Comparison of ENCODE assay signal across 8 mouse cellular contexts in the genomic region with DNA sequence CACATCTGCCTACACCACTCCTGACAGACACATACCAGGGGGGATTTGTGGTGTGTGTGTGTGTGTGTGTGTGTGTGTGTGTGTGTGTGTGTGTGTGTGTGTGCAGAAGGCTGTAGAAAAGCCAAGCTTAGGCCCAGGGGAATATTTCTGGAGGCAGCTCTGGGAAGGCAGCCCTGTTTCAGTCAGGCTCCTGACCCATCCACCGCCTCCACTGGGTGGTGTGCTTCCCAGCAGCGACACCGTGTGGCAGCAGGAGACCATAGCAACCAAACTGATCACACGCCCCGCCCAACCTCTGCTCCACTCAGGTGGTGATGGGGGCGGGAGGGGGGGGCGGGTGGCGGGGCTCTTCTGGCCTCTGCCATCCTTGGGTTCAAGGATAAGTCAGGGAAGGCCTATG. TPM values are rescaled to one million over a fixed set of nuclear protein-coding genes. Genes with fewer than 3 reads are reported as not detected.
DNase-seq lines count a peak whose midpoint lies in the region; ATAC-seq and TF ChIP-seq lines count a peak whose summit lies in the region.

No protein-coding gene starts in this region.

- H3K4me2 ChIP-seq in limb, embryonic 13.5 days (replicated peaks), result no peak overlapping the region

- no peaks in the 10 kb centered on the region for H3K9me3 ChIP-seq in limb, embryonic 13.5 days

- peak; percentile 92 for TF ChIP-seq CTCF in cortical plate, adult 2 months (IDR thresholded peaks at IDR 0.05; ENCODE audit: extremely low read depth, insufficient read depth, low read length)

- H3K4me1 ChIP-seq in cortical plate, adult 2 months (ENCODE audit: control insufficient read depth, insufficient read depth, low read length), result peaks cover 2% of the 10 kb centered on the region; the same call in 1 of the 2 replicates
- H3K4me1 ChIP-seq in limb, embryonic 13.5 days, result peaks cover 12% of the 10 kb centered on the region

- H3K27ac ChIP-seq in cortical plate, adult 2 months (ENCODE audit: insufficient read depth, low read length), result no peak overlapping the region
- H3K27ac ChIP-seq in limb, embryonic 13.5 days, result no peak overlapping the region

- H3K4me3 ChIP-seq in cortical plate, adult 2 months (ENCODE audit: insufficient read depth, low read length), result no peak overlapping the region
- H3K4me3 ChIP-seq in limb, embryonic 13.5 days, result no peak overlapping the region

- H3K36me3 ChIP-seq in limb, embryonic 13.5 days, result peaks cover 30% of the 10 kb centered on the region
- 0 out of 2 replicates have a peak, but pooled peaks cover 3% of the 10 kb centered on the region for H3K36me3 ChIP-seq in splenic B cell, adult 2 months (ENCODE audit: control insufficient read depth, insufficient read depth, low read length, poor library complexity, severe bottlenecking)

- 0% methylated on average over 8 of the region's 8 CpGs for WGBS in limb, embryonic 13.5 days

- 0 out of 2 replicates have a peak, but pooled peaks cover 3% of the 10 kb centered on the region for H3K27me3 ChIP-seq in limb, embryonic 13.5 days
- no peaks in the 10 kb centered on the region for H3K27me3 ChIP-seq in splenic B cell, adult 2 months (ENCODE audit: control insufficient read depth, insufficient read depth, low read length, poor library complexity, severe bottlenecking)

- no peak for TF ChIP-seq POLR2A in cortical plate, adult 2 months (IDR thresholded peaks at IDR 0.05; ENCODE audit: extremely low read depth, insufficient read depth, low read length)

- H3K9ac ChIP-seq in limb, embryonic 13.5 days, result no peak overlapping the region

- peak; percentile 38; the same call in 1 of the 2 replicates for ATAC-seq in limb, embryonic 13.5 days (ENCODE audit: low FRiP score, low read depth)
- peak; percentile 70 for ATAC-seq in monocyte, adult 5-6 weeks (replicated peaks; ENCODE audit: insufficient number of reproducible peaks, low FRiP score, low TSS enrichment, poor library complexity, severe bottlenecking)

- peak; percentile 69 for DNase-seq in A20 (ENCODE audit: low read depth, low spot score)
- peak; percentile 85 to 93 for DNase-seq in adrenal gland, adult (ENCODE audit: inconsistent age in 2 of 2, low spot score in 1 of 2)
- peak; percentile 83 for DNase-seq in gastrocnemius, postnatal 25 days
- DNase-seq in kidney, adult 11 months, result peak; percentile 76
- DNase-seq in splenic B cell, adult 2 months (ENCODE audit: low read depth, low spot score), result peak; percentile 86

RNA-seq across cellular contexts. Expression of gene Ppara, which starts 24.6 kb away (rescaled TPM):
- 1.8 and 2.0 TPM in 2 replicates for polyA plus RNA-seq in cortical plate, adult 2 months (2012; rRNA removed)
- 10 to 100 TPM; 11.4 to 19.3 TPM for total RNA-seq in gastrocnemius, postnatal 25 days (2021)
- polyA plus RNA-seq in limb, embryonic 13.5 days (2015; fragmentation: Nextera tagmentation; extraction: Ambion mirVana), result 1.9 and 2.4 TPM in 2 replicates
- total RNA-seq in monocyte, adult 5-6 weeks (2017), result not detected in 3 replicates

Comparison
In these comparisons a context has a peak if more than half of its experiments do, and no peak if none do; other contexts are left out.
1. RNA of gene Ppara, which starts 24.6 kb away (total RNA-seq): 11.4 to 19.3 TPM in gastrocnemius, postnatal 25 days; not detected in monocyte, adult 5-6 weeks; every median in the first group is over 10 times any median in the second.
2. Peak in every context shown above with its lines, with median percentiles within 50 percentile points of each other: DNase-seq.